In the genomic region with DNA sequence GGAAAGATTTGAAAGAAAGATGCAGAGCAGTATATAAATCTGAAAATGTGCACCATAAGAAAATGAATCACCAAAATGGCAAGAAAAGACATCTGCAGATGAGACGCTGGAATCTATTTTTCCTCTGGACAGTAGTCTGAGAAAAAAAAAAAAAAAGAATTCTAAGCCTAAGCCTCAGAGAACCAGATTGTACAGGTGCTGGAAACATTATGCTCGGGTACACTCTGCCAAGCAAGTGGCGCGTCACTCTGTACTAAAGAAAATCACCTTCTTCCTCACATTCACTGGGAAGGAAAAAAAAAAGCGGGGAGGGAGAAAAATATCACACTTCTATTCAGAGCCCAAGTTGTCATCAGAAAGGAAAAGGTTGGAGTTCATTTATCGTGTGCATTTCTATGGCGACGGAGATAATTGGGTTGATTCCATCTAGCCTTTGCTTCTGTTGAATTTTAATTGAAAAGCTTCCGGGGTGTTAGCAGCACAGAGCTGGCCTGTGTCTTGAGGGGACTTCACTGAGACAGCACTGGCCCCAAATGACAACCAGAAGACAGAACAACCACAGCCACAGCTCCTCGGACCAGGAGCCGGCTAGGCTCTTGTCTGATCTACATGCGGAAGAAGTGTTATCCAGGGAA, we compare ENCODE assay signal across 18 mouse cellular contexts.
DNase-seq lines count a peak whose midpoint lies in the region; ATAC-seq and TF ChIP-seq lines count a peak whose summit lies in the region.
"Had no signal": no experiment of that assay in that cellular context is flagged by ENCODE, and none has a peak within 500 bp of the region (broad histone marks: within the 10 kb centered on the region; RNA-seq: fewer than 3 reads in every experiment).

No protein-coding gene starts in this region.

- H3K4me1 ChIP-seq in forebrain, embryonic 14.5 days (ENCODE audit: control insufficient read depth, insufficient read depth, low read length): peaks cover 8% of the 10 kb centered on the region
- no peaks in the 10 kb centered on the region for H3K4me1 ChIP-seq in midbrain, postnatal 0 days (ENCODE audit: insufficient read depth, low read length)
- H3K4me1 ChIP-seq: limb, embryonic 10.5 days; liver, embryonic 12.5 days had no signal

- no peaks in the 10 kb centered on the region for H3K27me3 ChIP-seq in forebrain, embryonic 14.5 days (replicated peaks; ENCODE audit: control insufficient read depth, insufficient read depth, low read length)
- no peaks in the 10 kb centered on the region for H3K27me3 ChIP-seq in midbrain, postnatal 0 days (ENCODE audit: insufficient read depth, low read length)
- H3K27me3 ChIP-seq: CH12.LX; liver, embryonic 12.5 days had no signal

- H3K9ac ChIP-seq in forebrain, embryonic 14.5 days (ENCODE audit: low read length): no peak overlapping the region
- no peak overlapping the region for H3K9ac ChIP-seq in midbrain, postnatal 0 days (replicated peaks; ENCODE audit: low read length, poor library complexity, severe bottlenecking)
- H3K9ac ChIP-seq: liver, embryonic 12.5 days had no signal

- TF ChIP-seq CTCF in midbrain, postnatal 0 days (IDR thresholded peaks at IDR 0.05): no peak

- intact Hi-C loops in left cerebral cortex, postnatal 25 days (cut with DNase I): loop anchor here (5.0 kb wide), 1 partner anchor 228 kb away; no protein-coding TSS in a partner anchor
- intact Hi-C loops in left cerebral cortex, postnatal 10 days (cut with DNase I): loop anchor here (10.0 kb wide), 1 partner anchor 250 kb away; no protein-coding TSS in a partner anchor
- intact Hi-C loops in heart, postnatal 10 days (cut with DNase I): no loop called here

- peak overlapping the region; percentile 34; the same call in 1 of the 2 replicates for H3K4me2 ChIP-seq in forebrain, embryonic 14.5 days (ENCODE audit: low read length)
- no peak overlapping the region for H3K4me2 ChIP-seq in midbrain, postnatal 0 days (ENCODE audit: low read depth, low read length, poor library complexity, severe bottlenecking)
- H3K4me2 ChIP-seq: liver, embryonic 12.5 days had no signal

- ATAC-seq in frontal cortex, adult (ENCODE audit: low TSS enrichment): peak; percentile 91
- peak; percentile 58; the same call in 1 of the 2 replicates for ATAC-seq in forebrain, embryonic 14.5 days
- ATAC-seq in midbrain, postnatal 0 days (ENCODE audit: low FRiP score): no peak
- no peak for ATAC-seq in erythroid progenitor cell, adult 5-6 weeks (replicated peaks; ENCODE audit: low FRiP score, poor library complexity, severe bottlenecking)
- ATAC-seq: inflammation-experienced regulatory T-cells, adult 6 months; liver, embryonic 12.5 days had no signal

- H3K9me3 ChIP-seq in forebrain, embryonic 14.5 days (replicated peaks; ENCODE audit: control insufficient read depth, low read length): no peaks in the 10 kb centered on the region
- H3K9me3 ChIP-seq in midbrain, postnatal 0 days (ENCODE audit: low read length): no peaks in the 10 kb centered on the region
- H3K9me3 ChIP-seq: limb, embryonic 10.5 days; liver, embryonic 12.5 days had no signal

- no peak for DNase-seq in frontal cortex, postnatal 14 days (ENCODE audit: low spot score in 2 of 2)
- DNase-seq in left cerebral cortex, postnatal 25 days (ENCODE audit: low spot score in 2 of 2): peak; percentile 32 to 57
- DNase-seq in left cerebral cortex, postnatal 10 days (ENCODE audit: extremely low spot score in 1 of 2, low spot score in 2 of 2): no peak
- DNase-seq in forebrain, embryonic 14.5 days (ENCODE audit: low spot score): peak; percentile 61
- peak; percentile 8 for DNase-seq in midbrain, postnatal 0 days (ENCODE audit: low spot score)
- DNase-seq in heart, postnatal 10 days: no peak
- DNase-seq: adrenal gland, postnatal 14 days; cerebellum, adult 9-10 months; embryo, embryonic 11 days; heart, adult 18-20 months; thymus, postnatal 25 days had no signal

- no peak overlapping the region for H3K4me3 ChIP-seq in forebrain, embryonic 14.5 days (ENCODE audit: low read depth, low read length)
- no peak overlapping the region for H3K4me3 ChIP-seq in midbrain, postnatal 0 days (ENCODE audit: low read depth, low read length)
- H3K4me3 ChIP-seq: limb, embryonic 10.5 days; liver, embryonic 12.5 days; myocyte had no signal

- 0 out of 2 replicates have a peak overlapping the region, but pooled peaks have one; percentile 5 for H3K27ac ChIP-seq in forebrain, embryonic 14.5 days (ENCODE audit: low read depth, low read length)
- H3K27ac ChIP-seq in midbrain, postnatal 0 days (ENCODE audit: low read depth, low read length): no peak overlapping the region
- H3K27ac ChIP-seq: limb, embryonic 10.5 days; liver, embryonic 12.5 days had no signal

- H3K36me3 ChIP-seq in forebrain, embryonic 14.5 days (ENCODE audit: control insufficient read depth, insufficient read depth, low read length): no peaks in the 10 kb centered on the region
- H3K36me3 ChIP-seq in midbrain, postnatal 0 days (ENCODE audit: insufficient read depth, low read length): no peaks in the 10 kb centered on the region
- H3K36me3 ChIP-seq: limb, embryonic 10.5 days; liver, embryonic 12.5 days had no signal

- WGBS in forebrain, embryonic 14.5 days: 25% methylated on average over 12 of the region's 12 CpGs
- 48% methylated on average over 12 of the region's 12 CpGs for WGBS in midbrain, postnatal 0 days

Comparison
In these comparisons a context has a peak if more than half of its experiments do, and no peak if none do; other contexts are left out.
1. DNase-seq: peak in left cerebral cortex, postnatal 25 days (2 of 2), forebrain, embryonic 14.5 days (single experiment) and midbrain, postnatal 0 days (single experiment); none in frontal cortex, postnatal 14 days (0 of 2), left cerebral cortex, postnatal 10 days (0 of 2) and heart, postnatal 10 days (0 of 2).
2. ATAC-seq: peak in frontal cortex, adult (single experiment) and forebrain, embryonic 14.5 days (single experiment); none in midbrain, postnatal 0 days (single experiment) and erythroid progenitor cell, adult 5-6 weeks (single experiment).